Mouse (Mus musculus): Measurements from ENCODE around the gene Slc22a26.
"Not testable (repeated sequence)": the region's sequence is repeated elsewhere in the genome, so short reads cannot be mapped to it uniquely, and the experiment has no call there.

Slc22a26 gene

GRCm38 (mm10) chr19:7802571-7802970 is at the start of gene Slc22a26:
Gene Slc22a26, minus strand, starts transcription at chr19:7802667.
- peak; percentile 5 to 21 for DNase-seq

GRCm38 (mm10) chr19:7829851-7830250 is 27.4 kb upstream of the Slc22a26 start:
- no peak for DNase-seq

GRCm38 (mm10) chr19:7790571-7790970 is 11.9 kb downstream of the Slc22a26 start:
- no peak for DNase-seq

- peak; percentile 23 to 74 for DNase-seq
These were observed 27.2 kb downstream of the Slc22a26 start for GRCm38 (mm10) chr19:7775306-7775705.

GRCm38 (mm10) chr19:7766124-7766523 is 36.3 kb downstream of the Slc22a26 start:
- DNase-seq, result no peak

GRCm38 (mm10) chr19:7765599-7765998 is 36.9 kb downstream of the Slc22a26 start:
- peak; percentile 22 to 36 for DNase-seq

- not testable (repeated sequence) for DNase-seq
These were observed 49.1 kb downstream of the Slc22a26 start for GRCm38 (mm10) chr19:7753371-7753770.
